Mouse (Mus musculus) induced T-regulatory cell, adult 2 months (primary cell): ENCODE results near the gene Slc5a5.

Experiments
- DNase-seq: peaks from one replicate; pipeline ENCODE4 v3.0.0-alpha.2; 2012; ENCODE audit warnings: low read depth

Slc5a5 gene

DNA sequence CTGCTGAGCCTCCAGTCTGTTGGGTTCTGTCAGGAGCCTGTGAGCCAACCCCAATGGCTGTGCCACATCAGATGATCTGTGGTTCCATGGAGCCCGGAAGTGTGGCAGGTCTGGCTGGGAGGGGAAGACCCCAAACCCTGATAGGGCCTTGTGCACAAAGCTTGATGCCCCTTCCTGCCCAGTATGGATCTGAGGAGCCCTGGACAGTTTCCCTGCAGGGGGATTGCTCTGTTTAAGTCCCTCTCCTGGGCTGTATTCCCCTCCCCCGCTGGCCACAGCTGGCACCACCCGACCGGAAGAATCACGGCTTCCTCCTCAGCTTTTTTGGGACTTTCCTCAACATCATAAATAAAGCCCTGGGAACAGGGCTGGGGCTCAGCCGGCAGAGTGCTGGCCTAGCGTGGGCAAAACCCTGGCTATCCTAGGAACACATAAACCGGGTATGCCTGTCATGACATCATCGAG lies 59.5 kb downstream of the Slc5a5 start:
- DNase-seq, result peak; percentile 82
